Mouse (Mus musculus) c-Kit-positive CD71-negative TER-119-negative erythroid progenitor cells, embryonic 14.5 days (primary cell): ENCODE data around the gene Atp12a.

Experiments
- DNase-seq: peaks from one replicate; pipeline ENCODE4 v3.0.0-alpha.2; 2013; ENCODE audit warnings: low read depth

The Atp12a gene

GRCm38 (mm10) chr14:56364711-56365237 lies at the start of gene Atp12a:
Atp12a (plus strand) TSS chr14:56365068.
- no peak for DNase-seq

DNA sequence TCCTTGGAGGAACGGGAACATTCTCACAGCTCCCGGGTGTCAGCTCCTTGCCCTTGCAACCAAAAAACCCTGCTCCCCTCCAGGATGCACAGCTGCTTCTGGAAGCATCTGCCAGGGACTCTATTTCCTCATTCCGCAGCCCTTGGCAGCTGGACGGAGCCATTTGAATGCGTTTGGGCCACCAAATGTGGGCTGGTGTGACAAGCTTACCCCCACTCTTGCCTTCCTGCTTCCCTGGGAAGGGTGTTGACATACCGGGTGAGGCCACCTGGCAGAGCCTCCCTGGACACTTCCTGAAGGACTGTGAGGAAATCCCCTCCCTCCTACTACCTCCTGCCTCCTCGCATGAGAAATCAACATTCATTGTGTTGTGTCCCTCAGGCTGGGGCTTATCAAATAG lies 49.3 kb upstream of the Atp12a start:
- no peak for DNase-seq

- no peak for DNase-seq
Measured at GRCm38 (mm10) chr14:56316333-56316732, 48.5 kb upstream of the Atp12a start.

- DNase-seq: no peak
Measured at GRCm38 (mm10) chr14:56322982-56323381, 41.9 kb upstream of the Atp12a start.

GRCm38 (mm10) chr14:56325038-56325437 lies 39.8 kb upstream of the Atp12a start:
- no peak for DNase-seq

DNA sequence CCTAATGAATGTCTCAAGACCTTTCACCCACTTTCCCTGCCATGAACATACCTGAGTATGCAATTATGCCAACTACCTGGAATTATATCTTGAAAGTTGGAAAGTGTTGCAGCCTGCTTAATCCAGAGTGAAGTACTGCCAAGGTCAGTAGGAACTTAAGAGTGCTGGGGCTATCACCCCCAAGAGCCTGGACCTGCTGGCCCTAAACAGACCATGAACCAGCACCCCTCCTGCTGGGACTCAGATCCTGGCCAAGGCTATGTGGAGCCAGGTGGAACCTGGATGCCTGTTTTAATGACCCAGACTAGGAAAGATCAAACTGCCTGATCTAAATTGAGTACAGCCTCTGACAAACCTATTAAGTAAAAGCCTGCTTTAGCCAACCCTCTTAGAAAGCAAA lies 31.2 kb upstream of the Atp12a start:
- no peak for DNase-seq

- DNase-seq: no peak
Measured at GRCm38 (mm10) chr14:56334437-56334836, 30.4 kb upstream of the Atp12a start.

DNA sequence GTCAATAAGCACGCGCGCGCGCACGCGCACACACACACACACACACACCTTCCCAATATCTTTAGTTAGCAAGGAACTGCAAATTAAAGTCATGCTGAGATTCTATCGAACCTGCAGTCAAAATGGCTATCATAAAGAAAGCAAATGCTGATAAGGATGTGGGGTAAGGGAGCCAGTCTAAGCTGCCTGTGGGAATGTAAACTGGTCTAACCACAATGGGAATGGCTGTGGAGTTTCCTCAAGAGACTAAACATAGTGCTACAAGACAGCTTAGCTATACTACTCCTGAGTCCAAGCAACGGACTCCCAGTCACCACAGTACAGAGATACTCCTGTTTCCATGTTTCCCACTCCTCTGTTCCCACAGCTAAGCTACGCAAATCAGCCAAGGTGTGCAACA lies 28.8 kb upstream of the Atp12a start:
- DNase-seq: no peak

DNA sequence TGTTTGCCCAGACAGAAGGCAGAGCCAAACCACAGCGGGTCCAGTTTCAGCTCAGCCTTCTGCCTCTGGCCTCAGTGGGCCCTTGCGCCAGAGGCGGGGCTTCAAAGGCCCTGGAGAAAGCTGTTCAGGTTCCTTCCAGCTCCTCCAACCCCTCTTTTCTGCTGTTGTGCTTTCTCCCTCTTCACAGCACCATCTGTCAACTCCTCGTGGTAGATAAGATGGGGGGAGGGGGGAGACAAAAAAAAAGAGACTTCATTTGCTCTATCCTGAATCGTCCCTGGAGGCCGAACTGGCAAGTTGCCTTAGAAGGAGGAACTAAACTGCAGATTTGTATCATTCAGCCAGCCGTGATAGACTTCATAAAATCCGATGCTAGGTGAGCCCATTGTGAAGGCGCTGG lies 27.8 kb upstream of the Atp12a start:
- DNase-seq: no peak

GRCm38 (mm10) chr14:56337696-56338095 lies 27.2 kb upstream of the Atp12a start:
- DNase-seq: no peak

- DNase-seq: no peak
Measured at GRCm38 (mm10) chr14:56338882-56339442, 25.9 kb upstream of the Atp12a start.

DNA sequence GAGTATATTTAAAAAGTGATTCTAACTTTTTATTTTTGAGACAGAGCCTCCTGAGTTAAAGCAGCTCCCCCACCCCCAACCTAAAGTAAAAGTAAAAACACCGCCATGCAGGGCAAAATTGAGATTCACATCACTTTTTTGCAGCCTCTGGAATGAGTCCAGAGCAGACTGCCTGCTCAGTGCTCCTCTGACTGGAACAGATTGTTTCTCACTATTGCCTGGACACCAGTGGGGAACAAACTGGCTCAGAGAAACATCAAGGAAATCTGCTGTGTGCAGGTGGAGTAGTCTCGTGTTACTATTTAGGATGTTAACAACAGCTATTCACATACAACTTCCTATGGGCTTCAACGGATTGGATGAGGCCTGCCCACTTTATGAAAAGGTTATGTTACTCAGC lies 16.2 kb upstream of the Atp12a start:
- no peak for DNase-seq

DNA sequence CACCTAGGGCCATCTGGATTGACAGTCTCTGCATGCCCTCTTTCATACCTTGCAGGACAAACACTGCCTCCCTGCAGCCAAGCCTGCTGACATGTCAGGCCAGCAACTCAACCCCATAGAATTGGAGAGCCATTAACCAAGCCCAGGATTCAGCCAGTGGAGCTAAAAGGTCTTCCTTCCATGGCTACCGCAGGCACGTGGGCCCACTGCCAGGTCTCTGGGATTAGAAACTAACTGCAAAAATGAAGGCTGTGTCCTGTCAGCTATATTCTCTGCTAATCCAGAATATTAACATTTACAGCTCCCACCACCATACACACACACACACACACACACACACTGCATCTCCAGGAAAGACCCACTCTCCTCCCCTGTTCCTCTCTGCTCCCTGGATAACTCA lies 15.3 kb upstream of the Atp12a start:
- no peak for DNase-seq

- peak; percentile 35 for DNase-seq
Measured at GRCm38 (mm10) chr14:56351959-56352660, 12.8 kb upstream of the Atp12a start.

DNA sequence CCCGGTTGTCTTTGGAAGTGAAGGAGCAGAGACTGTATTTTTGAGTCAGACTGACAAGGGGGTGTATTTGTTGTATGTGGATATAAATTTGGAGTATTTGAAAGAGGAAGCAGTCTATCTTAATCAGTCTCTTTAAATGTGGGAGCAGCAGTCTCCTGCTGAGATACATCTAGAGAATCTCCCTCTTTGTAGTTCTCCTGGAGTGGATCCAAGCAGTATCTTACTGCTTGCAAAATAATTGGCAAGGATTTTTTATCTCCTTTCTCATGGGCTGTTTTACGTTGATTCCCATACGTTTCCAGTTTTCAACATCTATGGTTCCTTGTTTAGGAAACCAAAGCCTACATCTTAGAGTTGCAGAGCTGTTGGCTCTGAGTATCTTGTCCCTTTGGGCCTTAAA lies 10.1 kb upstream of the Atp12a start:
- no peak for DNase-seq

GRCm38 (mm10) chr14:56355396-56355795 lies 9.5 kb upstream of the Atp12a start:
- DNase-seq: no peak

DNA sequence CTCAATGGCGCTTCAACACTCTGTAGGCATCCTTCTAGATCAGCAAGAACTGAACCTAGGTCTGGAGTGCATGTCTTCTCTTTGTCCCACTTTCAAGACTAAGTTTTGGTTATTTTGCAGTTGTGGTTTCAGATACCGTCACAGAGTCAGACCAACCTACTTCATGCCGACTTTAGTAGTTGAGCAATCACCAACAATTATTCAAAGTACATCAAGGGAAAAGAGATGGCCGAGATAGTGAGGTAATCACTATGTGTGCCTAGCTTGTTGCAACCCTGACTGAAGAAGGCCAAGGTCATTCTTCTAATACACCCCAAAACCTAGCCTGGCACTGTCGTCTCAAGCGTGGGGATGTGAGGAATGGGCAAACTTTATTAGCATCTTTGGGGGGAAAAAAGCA lies 8.7 kb upstream of the Atp12a start:
- DNase-seq: no peak

- DNase-seq: no peak
Measured at GRCm38 (mm10) chr14:56358422-56358821, 6.4 kb upstream of the Atp12a start.

DNA sequence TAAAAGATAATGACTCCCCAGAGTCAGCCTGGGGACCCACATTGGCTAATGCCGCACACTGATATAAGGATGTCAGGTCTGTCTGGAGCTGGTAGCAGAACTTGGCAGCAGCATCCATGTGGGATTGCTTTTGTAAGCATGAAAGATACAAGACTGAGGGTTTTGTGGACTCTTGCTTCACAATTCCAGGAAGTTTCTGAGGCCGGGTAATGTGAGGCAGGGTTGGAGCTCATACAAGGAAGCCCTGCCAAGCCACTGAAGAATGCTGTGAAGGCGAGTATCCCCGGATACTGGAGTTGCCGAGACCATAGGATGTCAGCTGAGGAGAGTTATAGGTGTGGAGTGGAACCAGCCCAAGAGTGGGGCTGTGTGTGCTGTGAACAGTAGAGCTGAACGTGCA lies 5.7 kb upstream of the Atp12a start:
- no peak for DNase-seq

- DNase-seq: no peak
Measured at GRCm38 (mm10) chr14:56365292-56365691, 424 bp downstream of the Atp12a start.

- DNase-seq: no peak
Measured at GRCm38 (mm10) chr14:56366712-56367111, 1.8 kb downstream of the Atp12a start.

DNA sequence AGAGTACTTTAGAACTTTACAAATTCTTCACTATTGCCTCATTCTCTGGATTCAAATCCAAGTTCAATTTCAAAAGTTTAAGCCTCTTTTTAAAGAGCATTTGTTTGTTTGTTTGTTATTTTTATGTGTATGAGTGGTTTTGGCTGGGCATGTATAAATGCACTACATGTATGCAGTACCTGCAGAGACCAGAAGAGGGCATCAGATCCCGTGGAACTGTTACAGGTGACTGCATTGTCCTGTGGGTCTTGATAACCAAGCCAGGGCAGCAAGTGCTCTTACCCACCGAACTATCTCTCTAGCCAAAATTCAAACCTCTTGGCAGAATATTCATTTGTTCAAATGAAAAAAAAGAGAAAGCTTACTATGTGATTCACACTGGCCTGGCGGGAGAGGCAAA lies 4.0 kb downstream of the Atp12a start:
- DNase-seq: peak; percentile 8

DNA sequence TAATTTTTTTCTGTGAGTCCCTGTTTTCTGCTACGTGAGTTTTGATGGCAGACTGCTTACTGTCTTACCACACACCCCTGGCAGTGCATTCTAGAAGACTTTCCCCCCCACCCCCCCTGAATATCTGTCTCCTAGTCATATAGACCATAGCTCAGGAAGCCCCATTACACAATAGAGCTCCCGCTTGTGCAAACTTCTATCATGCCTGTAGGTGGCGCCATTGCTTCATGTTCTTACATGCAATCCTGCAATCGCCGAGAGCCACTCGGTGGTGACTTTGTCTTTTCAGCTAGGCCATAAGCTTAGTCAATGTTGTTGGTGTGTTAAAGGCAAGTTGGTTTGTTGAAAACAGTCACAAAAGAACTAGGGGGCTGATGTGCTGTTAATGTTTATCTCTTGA lies 10.9 kb downstream of the Atp12a start:
- DNase-seq: peak; percentile 71

- DNase-seq: no peak
Measured at GRCm38 (mm10) chr14:56377745-56378144, 12.9 kb downstream of the Atp12a start.
